Mouse (Mus musculus): Measurements from ENCODE around the gene Gm10073. TPM values are rescaled to one million over a fixed set of nuclear protein-coding genes. Genes with fewer than 3 reads are reported as not detected.
"Not testable (repeated sequence)": the region's sequence is repeated elsewhere in the genome, so short reads cannot be mapped to it uniquely, and the experiment has no call there.

Gene Gm10073
- polyA plus RNA-seq, 1 experiment from 2014 or later: 8.8 TPM

GRCm38 (mm10) chr8:106579510-106579909 is 6.2 kb upstream of the Gm10073 start:
- 62% methylated on average over 2 of the region's 2 CpGs for WGBS
- Histone ChIP-seq H3K4me1 (replicated peaks; ENCODE audit: control insufficient read depth, insufficient read depth, low read length) (no peaks in the 10 kb centered on the region; the same call in 1 of the 2 replicates), H3K4me3 (ENCODE audit: low read depth, low read length) (no peak overlapping the region), H3K36me3 (ENCODE audit: control insufficient read depth, insufficient read depth) (no peaks in the 10 kb centered on the region), H3K4me2 (replicated peaks; ENCODE audit: low read depth) (no peak overlapping the region), H3K9me3 (ENCODE audit: control insufficient read depth) (no peaks in the 10 kb centered on the region), H3K9ac (ENCODE audit: low read depth, low read length) (no peak overlapping the region), H3K27me3 (replicated peaks; ENCODE audit: control insufficient read depth, insufficient read depth, low read length) (no peaks in the 10 kb centered on the region), H3K27ac (ENCODE audit: low read depth, low read length) (no peak overlapping the region)
- no peak for TF ChIP-seq CTCF (IDR thresholded peaks at IDR 0.05; ENCODE audit: low read depth)
- ATAC-seq: no peak

DNA sequence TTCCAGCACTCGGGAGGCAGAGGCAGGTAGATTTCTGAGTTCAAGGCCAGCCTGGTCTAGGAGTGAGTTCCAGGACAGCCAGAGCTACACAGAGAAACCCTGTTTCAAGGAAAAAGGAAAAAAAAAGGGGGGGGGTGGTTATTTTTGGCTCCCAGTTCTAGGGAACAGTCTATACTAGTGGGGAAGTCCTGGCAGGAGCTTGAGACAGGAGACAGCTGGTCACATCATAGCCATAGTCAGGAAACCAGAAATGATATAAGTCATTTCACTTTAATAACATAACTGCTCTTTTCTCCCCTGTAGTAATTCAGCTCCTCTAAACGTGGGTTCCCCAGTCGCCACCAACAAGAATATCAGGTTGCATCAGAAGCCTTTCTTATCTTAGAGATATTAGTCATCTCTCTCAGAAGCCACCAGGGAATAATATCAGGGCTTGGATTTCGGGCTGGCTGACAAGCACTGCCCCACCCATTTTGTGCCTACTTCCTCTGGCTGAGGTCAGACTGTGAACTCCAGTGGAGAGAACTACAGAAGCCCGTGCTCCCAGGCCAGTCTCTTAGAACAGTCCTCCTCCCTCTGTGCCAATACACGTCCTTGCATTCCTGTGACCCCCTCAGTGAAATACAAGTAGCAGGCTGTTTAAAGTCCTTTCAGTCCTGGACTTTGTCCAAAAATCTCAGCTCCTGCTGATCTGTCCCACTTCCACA is 3.7 kb upstream of the Gm10073 start:
- WGBS: 12% methylated on average over 6 of the region's 6 CpGs
- Histone ChIP-seq H3K9ac (ENCODE audit: low read depth, low read length) (no peak overlapping the region), H3K4me2 (replicated peaks; ENCODE audit: low read depth) (no peak overlapping the region), H3K36me3 (ENCODE audit: control insufficient read depth, insufficient read depth) (no peaks in the 10 kb centered on the region), H3K4me1 (replicated peaks; ENCODE audit: control insufficient read depth, insufficient read depth, low read length) (no peaks in the 10 kb centered on the region), H3K9me3 (ENCODE audit: control insufficient read depth) (no peaks in the 10 kb centered on the region), H3K27me3 (replicated peaks; ENCODE audit: control insufficient read depth, insufficient read depth, low read length) (no peaks in the 10 kb centered on the region), H3K27ac (ENCODE audit: low read depth, low read length) (peak overlapping the region; percentile 75), H3K4me3 (ENCODE audit: low read depth, low read length) (no peak overlapping the region)
- TF ChIP-seq CTCF (IDR thresholded peaks at IDR 0.05; ENCODE audit: low read depth): no peak
- ATAC-seq: peak; percentile 74

DNA sequence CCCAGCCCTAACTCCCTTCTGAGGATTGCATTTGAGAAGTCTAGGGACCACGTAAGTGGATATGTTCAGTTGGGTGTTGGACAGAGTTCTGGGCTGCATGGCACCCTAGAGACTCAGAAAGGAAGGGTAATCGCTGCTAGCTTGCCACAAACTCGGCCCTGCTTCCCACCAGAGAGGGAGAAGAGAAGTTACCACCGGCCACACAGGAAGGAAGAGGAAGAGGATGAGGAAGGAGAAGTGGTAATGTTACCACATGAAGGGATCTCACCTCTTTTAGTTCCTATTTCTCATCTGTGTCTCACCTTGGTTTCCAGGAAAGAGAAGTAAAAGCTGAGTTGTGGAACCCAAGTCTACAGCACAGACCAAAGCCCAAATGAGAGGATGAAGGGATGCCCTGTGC is 1.0 kb upstream of the Gm10073 start:
- 87% methylated on average over 4 of the region's 4 CpGs for WGBS

GRCm38 (mm10) chr8:106572175-106572574 is 1.1 kb downstream of the Gm10073 start:
- not testable (repeated sequence) for H3K4me1 ChIP-seq (replicated peaks; ENCODE audit: control insufficient read depth, insufficient read depth, low read length); H3K4me3 ChIP-seq (ENCODE audit: low read depth, low read length); H3K36me3 ChIP-seq (ENCODE audit: control insufficient read depth, insufficient read depth); H3K9me3 ChIP-seq (ENCODE audit: control insufficient read depth); H3K9ac ChIP-seq (ENCODE audit: low read depth, low read length); H3K27me3 ChIP-seq (replicated peaks; ENCODE audit: control insufficient read depth, insufficient read depth, low read length)
- Histone ChIP-seq H3K27ac (ENCODE audit: low read depth, low read length) (peak overlapping the region; percentile 76), H3K4me2 (replicated peaks; ENCODE audit: low read depth) (peak overlapping the region; percentile 42; the same call in 1 of the 2 replicates)
- WGBS: 42% methylated on average over 1 of the region's 1 CpGs
- ATAC-seq: peak; percentile 63

More for the DNA sequence above, 1.0 kb upstream of the Gm10073 start:
- H3K4me3 ChIP-seq (ENCODE audit: low read depth, low read length): no peak overlapping the region
- no peaks in the 10 kb centered on the region for H3K36me3 ChIP-seq (ENCODE audit: control insufficient read depth, insufficient read depth)
- no peak overlapping the region for H3K9ac ChIP-seq (ENCODE audit: low read depth, low read length)
- no peaks in the 10 kb centered on the region for H3K27me3 ChIP-seq (replicated peaks; ENCODE audit: control insufficient read depth, insufficient read depth, low read length)
- H3K4me2 ChIP-seq (replicated peaks; ENCODE audit: low read depth): no peak overlapping the region
- no peak for ATAC-seq
- no peak overlapping the region for H3K27ac ChIP-seq (ENCODE audit: low read depth, low read length)
- no peaks in the 10 kb centered on the region for H3K9me3 ChIP-seq (ENCODE audit: control insufficient read depth)
- peaks cover 3% of the 10 kb centered on the region; the same call in 1 of the 2 replicates for H3K4me1 ChIP-seq (replicated peaks; ENCODE audit: control insufficient read depth, insufficient read depth, low read length)
- TF ChIP-seq CTCF (IDR thresholded peaks at IDR 0.05; ENCODE audit: low read depth): no peak

DNA sequence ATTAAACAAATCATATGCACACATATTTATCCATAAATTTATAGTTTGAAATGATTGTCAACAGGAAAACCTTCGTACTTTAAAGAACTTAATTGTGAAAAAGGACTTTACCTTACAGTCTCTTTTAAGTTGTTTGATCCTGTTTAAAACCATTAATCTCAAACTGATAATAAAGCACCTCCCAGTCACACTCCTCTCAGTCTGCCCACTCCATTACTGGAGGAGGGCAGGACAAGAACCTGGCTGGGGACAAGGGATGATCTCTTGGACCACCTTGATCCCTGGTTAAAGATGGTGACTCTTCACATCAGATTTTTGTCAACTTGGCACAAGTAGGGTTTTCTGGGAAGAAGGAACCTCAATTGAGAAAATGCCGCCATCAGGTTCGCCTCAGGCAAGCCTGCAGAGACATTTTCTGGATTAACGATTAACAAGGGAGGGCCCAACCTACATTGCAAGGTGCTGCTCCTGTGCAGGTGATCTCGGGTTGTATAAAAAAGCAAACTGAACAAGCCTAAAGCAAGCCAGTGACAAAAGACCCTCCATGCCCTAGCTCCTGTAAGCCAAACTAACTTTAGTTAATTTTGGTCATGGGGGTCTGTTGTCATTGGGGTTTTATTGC is 1.6 kb downstream of the Gm10073 start:
- TF ChIP-seq CTCF (IDR thresholded peaks at IDR 0.05; ENCODE audit: low read depth): no peak
- peaks cover 3% of the 10 kb centered on the region; the same call in 1 of the 2 replicates for H3K4me1 ChIP-seq (replicated peaks; ENCODE audit: control insufficient read depth, insufficient read depth, low read length)
- H3K36me3 ChIP-seq (ENCODE audit: control insufficient read depth, insufficient read depth): no peaks in the 10 kb centered on the region
- peak overlapping the region; percentile 42 for H3K4me2 ChIP-seq (replicated peaks; ENCODE audit: low read depth)
- ATAC-seq: peak; percentile 83
- H3K27ac ChIP-seq (ENCODE audit: low read depth, low read length): peak overlapping the region; percentile 76
- no peak overlapping the region for H3K9ac ChIP-seq (ENCODE audit: low read depth, low read length)
- H3K4me3 ChIP-seq (ENCODE audit: low read depth, low read length): no peak overlapping the region
- H3K27me3 ChIP-seq (replicated peaks; ENCODE audit: control insufficient read depth, insufficient read depth, low read length): no peaks in the 10 kb centered on the region
- no peaks in the 10 kb centered on the region for H3K9me3 ChIP-seq (ENCODE audit: control insufficient read depth)
- 36% methylated on average over 5 of the region's 5 CpGs for WGBS

DNA sequence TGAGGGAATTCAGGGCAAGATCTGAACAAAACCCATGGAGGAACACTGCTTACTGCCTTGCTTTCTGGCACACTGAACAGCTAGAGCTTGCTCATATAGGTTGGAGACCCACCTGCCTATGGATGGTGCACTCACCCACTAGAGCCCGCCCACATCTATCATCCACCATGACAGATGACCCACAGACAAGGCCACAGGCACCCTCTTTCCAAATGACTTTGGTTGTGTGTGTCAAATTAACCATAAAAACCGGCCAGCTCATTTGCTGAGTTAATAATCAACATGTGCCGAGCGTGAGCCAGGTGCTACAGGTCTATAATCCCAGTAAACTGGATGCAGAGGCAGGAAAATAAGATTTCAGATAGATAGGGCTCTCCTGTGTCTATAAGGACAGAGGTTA is 2.9 kb downstream of the Gm10073 start:
- Histone ChIP-seq H3K36me3 (ENCODE audit: control insufficient read depth, insufficient read depth) (no peaks in the 10 kb centered on the region), H3K9ac (ENCODE audit: low read depth, low read length) (no peak overlapping the region), H3K4me1 (replicated peaks; ENCODE audit: control insufficient read depth, insufficient read depth, low read length) (peaks cover 3% of the 10 kb centered on the region; the same call in 1 of the 2 replicates), H3K9me3 (ENCODE audit: control insufficient read depth) (no peaks in the 10 kb centered on the region), H3K27ac (ENCODE audit: low read depth, low read length) (peak overlapping the region; percentile 76; the same call in 1 of the 2 replicates), H3K4me3 (ENCODE audit: low read depth, low read length) (no peak overlapping the region), H3K27me3 (replicated peaks; ENCODE audit: control insufficient read depth, insufficient read depth, low read length) (no peaks in the 10 kb centered on the region), H3K4me2 (replicated peaks; ENCODE audit: low read depth) (no peak overlapping the region)
- TF ChIP-seq CTCF (IDR thresholded peaks at IDR 0.05; ENCODE audit: low read depth): no peak
- ATAC-seq: peak; percentile 23; the same call in 1 of the 2 replicates
- 41% methylated on average over 4 of the region's 4 CpGs for WGBS
